1 mouse cellular context compared by ENCODE assay signal in the genomic region with DNA sequence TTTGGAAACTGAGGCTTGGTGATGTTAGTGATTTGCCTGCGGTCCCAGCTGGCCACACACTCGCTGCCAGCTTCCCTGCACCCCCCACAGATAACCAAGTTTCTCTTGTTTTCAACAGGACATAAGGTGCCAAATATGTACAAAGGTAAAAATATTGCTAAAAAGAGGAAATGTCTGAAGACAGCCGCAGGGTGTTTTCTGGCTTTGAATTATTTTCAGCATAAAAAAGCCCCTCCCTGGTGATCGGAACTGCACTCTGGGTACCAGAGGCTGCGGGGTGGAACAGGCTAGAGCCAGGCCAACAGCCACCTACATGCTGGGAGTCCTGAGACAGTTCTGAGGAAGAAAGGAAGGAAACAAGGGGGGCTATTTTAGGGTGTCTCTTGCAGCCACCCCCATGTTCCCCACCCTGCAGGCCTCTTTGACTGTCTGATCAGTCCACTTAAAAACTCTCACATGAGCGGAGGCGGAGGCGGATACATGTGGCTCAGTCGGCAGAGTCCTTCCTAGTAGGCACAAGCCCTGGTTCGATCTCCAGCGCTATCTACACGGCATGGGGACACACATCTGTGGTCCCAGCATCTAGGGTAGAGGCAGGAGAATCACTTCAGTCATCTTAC.
TF ChIP-seq lines count a peak whose summit lies in the region.

No protein-coding gene starts in this region.

TF ChIP-seq in CH12.LX, 34 proteins besides CTCF, POLR2A, EP300 and RAD21:
- 0 out of 2 replicates have a peak, but pooled peaks have one; percentile 2 for TF ChIP-seq SIN3A (IDR thresholded peaks at IDR 0.05; ENCODE audit: low read length)
- no peak for TF ChIP-seq ZKSCAN1 (IDR thresholded peaks at IDR 0.05; ENCODE audit: borderline replicate concordance, low read depth, low read length)
- TF ChIP-seq CHD1 (IDR thresholded peaks at IDR 0.05; ENCODE audit: low read depth, low read length): no peak
- TF ChIP-seq USF2 (conservative IDR thresholded peaks at IDR 0.05; ENCODE audit: low read depth, low read length): no peak
- TF ChIP-seq ZMIZ1 (IDR thresholded peaks at IDR 0.05; ENCODE audit: low read depth, low read length): peak; percentile 45; the same call in 1 of the 2 replicates
- TF ChIP-seq BHLHE40 (IDR thresholded peaks at IDR 0.05; ENCODE audit: low read depth, low read length): peak; percentile 46
- TF ChIP-seq PAX5 (IDR thresholded peaks at IDR 0.05; ENCODE audit: low read length): no peak
- TF ChIP-seq NELFE (IDR thresholded peaks at IDR 0.05; ENCODE audit: low read depth, low read length): peak; percentile 15; the same call in 1 of the 2 replicates
- 0 out of 2 replicates have a peak, but pooled peaks have one; percentile 52 for TF ChIP-seq MAX (IDR thresholded peaks at IDR 0.05; ENCODE audit: low read length)
- peak; percentile 94 for TF ChIP-seq MEF2A (IDR thresholded peaks at IDR 0.05; ENCODE audit: borderline replicate concordance, low read depth, low read length)
- TF ChIP-seq TCF12 (IDR thresholded peaks at IDR 0.05; ENCODE audit: low read depth, low read length): peak; percentile 48; the same call in 1 of the 2 replicates
- peak; percentile 45; the same call in 1 of the 2 replicates for TF ChIP-seq IRF4 (IDR thresholded peaks at IDR 0.05; ENCODE audit: low read depth, low read length)
- peak; percentile 93 for TF ChIP-seq ETS1 (conservative IDR thresholded peaks at IDR 0.05; ENCODE audit: low read depth, low read length)
- 0 out of 2 replicates have a peak, but pooled peaks have one; percentile 37 for TF ChIP-seq TBP (conservative IDR thresholded peaks at IDR 0.05; ENCODE audit: low read depth, low read length)
- TF ChIP-seq MYC (IDR thresholded peaks at IDR 0.05; ENCODE audit: low read depth, low read length): no peak
- TF ChIP-seq SMC3 (IDR thresholded peaks at IDR 0.05; ENCODE audit: low read depth, low read length): no peak
TF ChIP-seq in CH12.LX: peak in this region for 10.
